Mouse (Mus musculus): Measurements from ENCODE around the gene Erc2.

GRCm38 (mm10) chr14:28225550-28225949 is 603.3 kb downstream of the Erc2 start:
- no peak for TF ChIP-seq CTCF (IDR thresholded peaks at IDR 0.05; ENCODE audit: low read depth)
- no peak for TF ChIP-seq EP300 (IDR thresholded peaks at IDR 0.05; ENCODE audit: low read depth)

Measured in liver, postnatal 0 days (tissue).